Mouse (Mus musculus): ENCODE results near the gene BC107364.
"Not testable (repeated sequence)": the region's sequence is repeated elsewhere in the genome, so short reads cannot be mapped to it uniquely, and the experiment has no call there.

DNA sequence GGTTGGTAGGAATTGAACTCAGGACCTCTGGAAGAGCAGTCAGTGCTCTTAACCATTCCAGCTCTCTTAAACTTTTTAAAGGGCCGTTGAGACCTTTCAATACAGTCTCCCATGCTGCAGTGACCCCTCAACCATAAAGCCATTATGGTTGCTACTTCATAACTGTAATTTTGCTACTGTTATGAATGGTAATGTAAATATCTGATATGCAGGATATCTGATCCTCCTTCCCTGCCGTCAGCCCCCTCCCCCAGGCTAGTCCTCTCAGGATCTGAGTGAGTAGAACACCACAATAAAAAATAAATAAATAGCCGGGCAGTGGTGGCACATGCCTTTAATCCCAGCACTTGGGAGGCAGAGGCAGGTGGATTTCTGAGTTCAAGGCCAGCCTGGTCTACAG, 21.4 kb upstream of the BC107364 start:
- not testable (repeated sequence) for TF ChIP-seq CTCF (IDR thresholded peaks at IDR 0.05; ENCODE audit: control insufficient read depth, insufficient read depth, insufficient replicate concordance, low read depth, low read length); POLR2A (IDR thresholded peaks at IDR 0.05; ENCODE audit: control insufficient read depth, low read depth, low read length)
